Mouse (Mus musculus) hindbrain, embryonic 11.5 days (tissue): ENCODE measurements around the gene Hectd1. TPM values are rescaled to one million over a fixed set of nuclear protein-coding genes. Genes with fewer than 3 reads are reported as not detected.

Experiments used
- ATAC-seq: fragments of 200-750 bp; cut with Nextera tagmentation; 2 replicates; pipeline ENCODE4 v1.8.0; 2017; ENCODE audit warnings: mild to moderate bottlenecking, moderate TSS enrichment, moderate library complexity; ENCODE audit not compliant: low FRiP score
- DNase-seq: peaks from one replicate; pipeline ENCODE4 v3.0.0-alpha.2; 2015; ENCODE audit warnings: low spot score
- H3K27ac ChIP-seq: fragments of 300-500 bp; sonication (generic); 2 replicates; pipeline ENCODE4 v1.5.1; 2014; ENCODE audit warnings: mild to moderate bottlenecking, low read depth, low read length
- H3K27me3 ChIP-seq: fragments of 300-500 bp; sonication (generic); 2 replicates; pipeline ENCODE4 v1.6.1; 2014; ENCODE audit warnings: mild to moderate bottlenecking, low read length, moderate library complexity, mixed read lengths; ENCODE audit not compliant: control insufficient read depth, insufficient read depth
- H3K36me3 ChIP-seq: fragments of 300-500 bp; sonication (generic); 2 replicates; pipeline ENCODE4 v1.6.1; 2014; ENCODE audit warnings: mild to moderate bottlenecking, low read length, moderate library complexity, mixed read lengths; ENCODE audit not compliant: control insufficient read depth, insufficient read depth
- H3K4me1 ChIP-seq: fragments of 300-500 bp; sonication (generic); replicated peaks from 2 replicates; pipeline ENCODE4 v1.6.1; 2014; ENCODE audit warnings: low read length, mixed read lengths; ENCODE audit not compliant: control insufficient read depth, insufficient read depth
- H3K4me2 ChIP-seq: fragments of 300-500 bp; sonication (generic); replicated peaks from 2 replicates; pipeline ENCODE4 v1.6.1; 2014; ENCODE audit warnings: mild to moderate bottlenecking, low read depth, low read length
- H3K4me3 ChIP-seq: fragments of 300-500 bp; sonication (generic); 2 replicates; pipeline ENCODE4 v1.5.1; 2014; ENCODE audit warnings: low read depth, low read length
- H3K9ac ChIP-seq: fragments of 300-500 bp; sonication (generic); 2 replicates; pipeline ENCODE4 v1.6.1; 2014; ENCODE audit warnings: low read depth, low read length
- H3K9me3 ChIP-seq: fragments of 300-500 bp; sonication (generic); 2 replicates; pipeline ENCODE4 v1.6.1; 2016; ENCODE audit warnings: low read length; ENCODE audit not compliant: control insufficient read depth
- WGBS: fragments of 180-500 bp; shearing (Covaris S2); extraction: QIAGEN DNeasy Blood & Tissue Kit; methylation state at CpG from one replicate; pipeline ENCODE4 v1.1.7; 2014; 5-methylcytosine and 5-hydroxymethylcytosine counted together
- polyA plus RNA-seq: library from polyadenylated mRNA; unstranded; fragments of >200 nt; fragmentation: Nextera tagmentation; extraction: Ambion mirVana; gene quantifications from 2 replicates; pipeline ENCODE4 v1.2.1, GENCODE M21; 2014

The Hectd1 gene
- polyA plus RNA-seq, 1 experiment from 2014 or later = 44.5 TPM

DNA sequence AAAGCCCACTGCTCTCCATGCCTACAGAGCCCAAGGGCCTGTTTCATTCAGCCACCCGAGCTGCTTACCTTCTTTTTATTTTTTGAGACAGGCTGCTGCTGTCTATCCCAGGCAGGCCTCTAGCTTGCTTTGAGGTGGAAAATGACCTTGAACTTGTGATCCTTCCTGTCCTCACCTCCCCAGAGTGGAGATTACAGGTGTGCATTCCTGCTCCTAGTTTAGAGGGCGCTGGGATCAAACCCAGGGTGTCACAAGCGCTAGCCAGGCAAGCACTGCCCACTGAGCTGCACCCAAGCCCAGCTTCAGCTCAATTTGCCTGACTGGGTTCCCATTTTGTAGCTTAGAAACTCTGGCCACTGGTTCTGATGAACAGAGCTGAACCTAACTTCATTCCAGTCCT, 93.0 kb downstream of the Hectd1 start:
- Histone ChIP-seq H3K27me3 (no peaks in the 10 kb centered on the region), H3K36me3 (no peaks in the 10 kb centered on the region), H3K4me2 (no peak overlapping the region), H3K9ac (no peak overlapping the region), H3K9me3 (no peaks in the 10 kb centered on the region), H3K4me3 (no peak overlapping the region), H3K4me1 (no peaks in the 10 kb centered on the region), H3K27ac (no peak overlapping the region)
- no peak for ATAC-seq
- 72% methylated on average over 3 of the region's 3 CpGs for WGBS
- DNase-seq = no peak

GRCm38 (mm10) chr12:51735840-51736271, 93.5 kb downstream of the Hectd1 start:
- Histone ChIP-seq H3K4me3 (no peak overlapping the region), H3K9ac (no peak overlapping the region), H3K4me2 (no peak overlapping the region), H3K9me3 (no peaks in the 10 kb centered on the region), H3K4me1 (no peaks in the 10 kb centered on the region), H3K36me3 (no peaks in the 10 kb centered on the region), H3K27me3 (no peaks in the 10 kb centered on the region), H3K27ac (no peak overlapping the region)
- DNase-seq = no peak
- ATAC-seq = no peak
- WGBS = 70% methylated on average over 7 of the region's 7 CpGs

DNA sequence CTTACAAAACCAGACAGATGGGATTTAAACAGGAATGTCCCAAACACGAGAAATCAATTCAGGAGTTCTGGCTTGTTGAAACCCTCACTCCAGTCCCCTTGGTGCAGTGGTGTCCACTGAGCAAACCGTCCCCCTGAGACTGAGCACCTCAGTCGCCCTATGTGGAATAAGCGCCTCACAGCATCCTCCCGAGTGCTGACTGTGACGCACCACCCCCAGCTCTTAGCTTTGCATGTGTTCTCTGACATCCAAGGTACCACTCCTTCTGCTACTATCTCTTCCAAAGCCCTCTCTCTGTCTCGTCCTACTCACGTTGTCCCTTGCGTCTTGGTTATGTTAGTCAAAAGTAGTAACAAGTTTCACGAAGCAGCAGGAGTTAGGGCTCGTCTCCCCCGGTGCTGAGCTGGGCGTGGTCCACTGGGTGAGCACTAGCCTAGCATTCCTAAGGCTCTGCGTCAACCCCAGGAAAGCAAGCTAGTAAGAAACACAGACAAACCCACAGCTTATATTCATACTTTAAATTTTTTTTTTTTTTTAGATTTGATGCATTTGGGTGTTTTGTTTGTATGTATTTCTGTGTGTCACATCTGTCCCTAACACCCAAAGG, 94.6 kb downstream of the Hectd1 start:
- no peak overlapping the region for H3K4me3 ChIP-seq
- H3K4me2 ChIP-seq = no peak overlapping the region
- H3K36me3 ChIP-seq = no peaks in the 10 kb centered on the region
- H3K9me3 ChIP-seq = no peaks in the 10 kb centered on the region
- ATAC-seq = no peak
- 85% methylated on average over 14 of the region's 14 CpGs for WGBS
- no peaks in the 10 kb centered on the region for H3K4me1 ChIP-seq
- no peak for DNase-seq
- no peaks in the 10 kb centered on the region for H3K27me3 ChIP-seq
- H3K27ac ChIP-seq = no peak overlapping the region
- H3K9ac ChIP-seq = no peak overlapping the region

- no peak overlapping the region for H3K4me3 ChIP-seq
- DNase-seq (no peak), ATAC-seq (no peak)
- no peaks in the 10 kb centered on the region for H3K9me3 ChIP-seq
- H3K4me1 ChIP-seq = no peaks in the 10 kb centered on the region
- no peak overlapping the region for H3K27ac ChIP-seq
- 95% methylated on average over 9 of the region's 9 CpGs for WGBS
- H3K27me3 ChIP-seq = no peaks in the 10 kb centered on the region
- no peak overlapping the region for H3K9ac ChIP-seq
- H3K36me3 ChIP-seq = no peaks in the 10 kb centered on the region
- H3K4me2 ChIP-seq = no peak overlapping the region
Observed at GRCm38 (mm10) chr12:51729827-51730226, 99.5 kb downstream of the Hectd1 start.

DNA sequence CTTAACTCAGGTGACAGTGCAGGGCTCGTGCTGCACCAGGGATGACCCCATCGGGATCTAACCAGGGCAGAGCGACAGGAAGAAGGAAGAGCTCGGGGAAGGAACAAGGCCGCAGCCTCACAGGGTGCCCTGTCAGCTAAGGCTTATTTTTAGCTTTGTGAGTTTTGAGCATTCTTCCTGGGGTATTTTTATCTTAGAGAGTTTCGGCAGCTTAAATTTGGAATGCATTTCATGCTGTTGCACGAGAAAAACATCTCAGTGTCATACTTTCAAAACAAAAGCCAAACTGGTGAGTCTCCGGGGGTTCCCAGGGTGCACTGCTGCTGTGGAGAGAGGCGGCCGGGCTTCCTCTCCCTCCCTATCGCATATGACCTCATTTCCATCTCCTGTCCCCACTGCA, 100.3 kb downstream of the Hectd1 start:
- Histone ChIP-seq H3K4me1 (no peaks in the 10 kb centered on the region), H3K4me2 (no peak overlapping the region), H3K27me3 (no peaks in the 10 kb centered on the region), H3K36me3 (no peaks in the 10 kb centered on the region), H3K9me3 (no peaks in the 10 kb centered on the region), H3K9ac (no peak overlapping the region), H3K4me3 (no peak overlapping the region), H3K27ac (no peak overlapping the region)
- DNase-seq (no peak), ATAC-seq (no peak)
- WGBS = 82% methylated on average over 11 of the region's 11 CpGs

- H3K4me3 ChIP-seq = no peak overlapping the region
- DNase-seq = no peak
- H3K36me3 ChIP-seq = no peaks in the 10 kb centered on the region
- H3K4me2 ChIP-seq = no peak overlapping the region
- ATAC-seq = no peak
- H3K4me1 ChIP-seq = no peaks in the 10 kb centered on the region
- 96% methylated on average over 8 of the region's 8 CpGs for WGBS
- H3K27me3 ChIP-seq = no peaks in the 10 kb centered on the region
- H3K9ac ChIP-seq = no peak overlapping the region
- H3K27ac ChIP-seq = no peak overlapping the region
- H3K9me3 ChIP-seq = no peaks in the 10 kb centered on the region
Observed at GRCm38 (mm10) chr12:51721836-51722235, 107.5 kb downstream of the Hectd1 start.

GRCm38 (mm10) chr12:51718617-51719016, 110.7 kb downstream of the Hectd1 start:
- H3K27ac ChIP-seq = no peak overlapping the region
- H3K9ac ChIP-seq = no peak overlapping the region
- H3K4me2 ChIP-seq = no peak overlapping the region
- no peak overlapping the region for H3K4me3 ChIP-seq
- H3K4me1 ChIP-seq = no peaks in the 10 kb centered on the region
- 97% methylated on average over 6 of the region's 6 CpGs for WGBS
- no peak for DNase-seq
- H3K9me3 ChIP-seq = no peaks in the 10 kb centered on the region
- no peaks in the 10 kb centered on the region for H3K36me3 ChIP-seq
- no peak for ATAC-seq
- H3K27me3 ChIP-seq = no peaks in the 10 kb centered on the region

GRCm38 (mm10) chr12:51712685-51713084, 116.7 kb downstream of the Hectd1 start:
- Histone ChIP-seq H3K36me3 (no peaks in the 10 kb centered on the region), H3K4me2 (no peak overlapping the region), H3K4me1 (no peaks in the 10 kb centered on the region), H3K9ac (no peak overlapping the region), H3K27me3 (no peaks in the 10 kb centered on the region), H3K27ac (no peak overlapping the region), H3K9me3 (no peaks in the 10 kb centered on the region), H3K4me3 (no peak overlapping the region)
- ATAC-seq (no peak), DNase-seq (no peak)
- WGBS = 72% methylated on average over 1 of the region's 1 CpGs

DNA sequence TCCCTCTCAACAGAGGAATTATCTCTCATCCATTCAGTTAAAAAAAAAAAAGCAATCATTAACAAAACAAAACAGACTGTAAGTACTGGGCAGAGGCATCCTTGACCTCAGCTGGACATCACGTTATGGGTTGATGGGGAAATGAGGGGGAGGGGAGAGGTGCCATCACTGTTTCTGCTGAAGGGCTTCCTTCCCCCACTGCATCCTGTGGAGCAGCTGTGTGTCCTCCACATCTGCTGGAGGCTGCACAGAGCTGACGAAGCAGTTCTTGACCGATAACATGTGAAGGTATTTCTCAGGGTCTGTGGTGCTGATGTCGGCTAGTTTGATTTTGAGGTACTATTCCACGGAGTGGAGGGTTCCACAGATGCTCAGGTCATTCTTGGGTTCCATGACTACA, 119.2 kb downstream of the Hectd1 start:
- Histone ChIP-seq H3K4me2 (no peak overlapping the region), H3K4me3 (no peak overlapping the region), H3K9me3 (no peaks in the 10 kb centered on the region), H3K36me3 (no peaks in the 10 kb centered on the region), H3K27ac (no peak overlapping the region), H3K4me1 (no peaks in the 10 kb centered on the region), H3K27me3 (no peaks in the 10 kb centered on the region), H3K9ac (no peak overlapping the region)
- DNase-seq (no peak), ATAC-seq (no peak)
- 71% methylated on average over 5 of the region's 5 CpGs for WGBS
